Mouse (Mus musculus) layer of hippocampus, postnatal 14 days (tissue): ENCODE data around the gene Abca12. TPM values are rescaled to one million over a fixed set of nuclear protein-coding genes. Genes with fewer than 3 reads are reported as not detected.

Source experiments
- DNase-seq, 2 experiments: peaks; one replicate each; pipeline ENCODE4 v3.0.0; 2021 to 2022; ENCODE audit warnings: low spot score in 2 of 2, mixed read lengths in 1 of 2
- long read RNA-seq, 2 experiments: library from polyadenylated mRNA; stranded (forward); transcript quantifications; one replicate each; pipeline ENCODE4 v2.0.0; 2021
- total RNA-seq, 2 experiments: library from RNA; stranded (reverse); gene quantifications; 2 replicates each; pipeline ENCODE4 v1.2.3; 2021

Gene Abca12
- under 1 TPM; 0.14 to 0.21 TPM for total RNA-seq
- long read RNA-seq, experiment 1, result 0 reads
- long read RNA-seq, experiment 2, result 0 reads

DNA sequence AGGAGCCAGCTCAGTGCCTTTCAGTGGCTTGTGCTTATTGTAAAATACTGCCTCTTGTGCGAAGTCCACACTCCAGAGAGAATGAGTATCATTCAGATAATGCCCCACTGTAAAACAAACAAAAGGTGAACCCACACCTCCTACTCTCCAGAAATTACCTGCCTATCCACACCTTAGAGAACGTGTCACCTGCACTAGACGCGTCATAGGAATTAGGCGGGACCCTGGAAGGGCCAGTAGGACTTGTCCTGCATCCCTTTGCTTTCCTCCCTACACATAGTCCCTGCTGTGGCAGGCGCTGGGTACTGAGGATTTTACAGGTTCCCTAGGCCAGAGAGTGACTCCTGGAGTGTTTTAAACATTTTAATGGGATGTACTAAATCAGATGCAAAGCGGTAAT lies at the start of gene Abca12:
Gene Abca12, minus strand, starts transcription at position 101 of the 400 bp plus-strand sequence.
- no peak for DNase-seq

DNA sequence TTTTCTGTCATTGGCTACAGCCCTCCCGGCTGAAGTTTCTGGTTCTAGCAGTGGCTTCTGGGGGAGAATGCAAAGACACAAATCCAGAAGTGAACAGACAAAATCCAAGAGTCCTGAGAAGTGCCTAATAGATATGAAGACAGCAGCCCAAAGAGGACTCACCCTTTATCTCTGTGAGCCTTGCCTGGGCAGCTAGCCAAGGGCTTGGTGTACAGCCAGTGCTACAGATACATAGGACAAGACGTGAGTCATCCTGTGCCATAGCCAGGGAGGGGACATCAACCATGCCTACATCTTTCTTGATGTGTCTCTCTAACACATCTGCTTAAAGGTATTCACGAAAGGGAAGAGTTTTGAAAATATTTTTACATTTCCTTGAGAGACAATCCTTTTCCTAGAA lies 43.3 kb upstream of the Abca12 start:
- no peak for DNase-seq

DNA sequence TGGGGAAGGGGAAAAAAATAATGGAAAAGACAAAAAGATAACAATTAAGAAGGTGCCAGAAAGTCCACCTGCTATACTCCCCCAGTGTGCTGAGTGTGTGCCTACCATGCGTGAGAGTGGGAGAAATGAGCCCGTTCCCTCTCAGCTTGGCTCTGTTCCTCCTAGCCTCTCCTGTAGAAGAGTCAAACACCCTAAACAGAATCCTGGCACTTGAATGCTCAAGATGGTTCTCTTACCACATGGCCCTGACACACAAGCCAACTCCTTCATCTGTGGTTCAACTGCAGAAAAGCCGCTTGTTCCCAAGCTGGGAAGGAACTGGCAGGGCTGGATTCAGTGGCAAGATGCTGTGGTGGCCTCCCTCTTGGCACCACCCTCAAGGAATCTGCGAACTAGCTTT lies 32.7 kb upstream of the Abca12 start:
- DNase-seq, result peak; percentile 7 to 20

DNA sequence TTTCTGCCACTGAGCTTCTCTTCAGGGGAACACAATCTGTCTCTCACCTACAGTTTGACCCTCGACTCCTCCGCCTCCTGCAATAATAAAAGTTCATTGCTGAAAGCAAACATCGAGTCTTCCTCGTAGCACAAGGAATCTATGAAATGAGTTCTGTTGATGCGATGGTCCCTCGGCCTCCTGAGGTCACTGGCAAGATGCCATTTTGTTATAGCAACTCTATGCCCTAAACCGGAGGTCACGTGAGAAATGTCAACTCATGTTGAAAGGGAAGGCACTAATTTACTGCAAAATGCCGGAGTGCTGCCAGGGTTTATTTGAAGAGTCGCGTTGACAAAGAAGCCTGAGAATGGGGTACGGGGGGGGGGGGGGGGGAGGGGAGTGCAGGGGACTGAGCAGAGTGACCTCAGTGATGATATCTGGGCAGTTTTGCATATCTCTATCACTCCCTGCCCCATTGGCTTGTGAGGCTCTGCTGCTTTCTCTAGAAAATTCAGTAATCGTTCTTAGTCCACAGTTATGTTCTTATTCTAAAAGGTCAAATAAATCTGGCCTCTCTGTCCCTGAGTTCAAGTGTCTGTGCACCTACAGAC lies 7.1 kb upstream of the Abca12 start:
- DNase-seq, result no peak

DNA sequence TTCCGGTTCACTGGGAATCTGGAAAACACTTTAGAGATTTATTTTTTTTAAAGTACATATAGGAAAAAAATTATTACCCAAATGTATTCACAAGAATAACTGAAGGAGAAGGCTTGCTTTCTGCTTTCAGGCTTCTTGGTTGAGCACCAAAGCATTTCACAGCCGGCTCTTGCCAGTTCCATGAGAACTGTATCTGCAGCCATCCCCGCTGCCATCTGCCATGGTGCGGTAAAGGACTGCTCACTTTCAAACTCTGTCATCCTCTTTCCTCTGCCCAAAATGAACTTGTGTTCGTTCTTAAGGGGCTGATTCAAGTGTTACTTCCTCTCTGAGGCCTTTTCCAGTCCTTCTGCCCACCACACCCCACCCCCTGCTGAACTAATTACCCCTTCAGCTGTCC lies 3.8 kb upstream of the Abca12 start:
- DNase-seq, result peak; percentile 32 to 64

DNA sequence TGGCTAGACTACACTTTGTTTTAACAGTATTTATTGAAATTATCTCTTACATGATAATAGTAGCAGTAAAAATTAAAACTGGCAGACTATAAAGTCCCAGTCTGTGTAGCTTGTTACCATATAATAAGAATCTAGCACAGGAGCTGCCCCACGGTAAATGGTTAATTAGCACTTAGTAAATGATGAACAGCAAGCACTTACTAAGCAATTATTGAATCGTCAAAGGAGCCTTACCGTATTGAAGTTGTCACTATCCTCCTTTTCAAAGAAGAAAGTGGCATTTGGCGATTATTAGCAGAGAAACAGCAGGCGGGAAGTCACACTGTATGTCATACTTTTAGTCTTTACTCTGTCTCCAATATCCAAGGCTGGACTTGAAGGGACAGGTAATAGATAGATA lies 3.2 kb upstream of the Abca12 start:
- no peak for DNase-seq

DNA sequence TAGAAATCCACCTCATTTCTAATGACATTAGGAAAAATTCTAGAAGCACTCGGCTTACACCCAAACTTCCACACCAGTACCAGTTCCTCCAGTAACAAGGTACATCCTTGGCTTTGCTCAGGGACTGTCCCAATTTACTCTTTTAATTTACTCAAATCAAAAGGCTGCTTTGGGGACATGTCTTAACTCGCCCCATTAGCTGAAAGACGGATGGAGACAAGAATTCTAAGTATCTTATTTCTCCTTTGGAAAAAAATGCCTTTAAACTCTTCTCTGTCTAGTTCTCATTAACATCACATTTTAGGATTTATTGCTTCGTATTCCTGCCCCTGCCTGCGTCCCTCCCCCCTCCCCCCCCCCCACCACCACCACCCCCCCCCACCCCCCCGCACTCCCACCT lies 626 bp downstream of the Abca12 start:
- DNase-seq, result no peak

DNA sequence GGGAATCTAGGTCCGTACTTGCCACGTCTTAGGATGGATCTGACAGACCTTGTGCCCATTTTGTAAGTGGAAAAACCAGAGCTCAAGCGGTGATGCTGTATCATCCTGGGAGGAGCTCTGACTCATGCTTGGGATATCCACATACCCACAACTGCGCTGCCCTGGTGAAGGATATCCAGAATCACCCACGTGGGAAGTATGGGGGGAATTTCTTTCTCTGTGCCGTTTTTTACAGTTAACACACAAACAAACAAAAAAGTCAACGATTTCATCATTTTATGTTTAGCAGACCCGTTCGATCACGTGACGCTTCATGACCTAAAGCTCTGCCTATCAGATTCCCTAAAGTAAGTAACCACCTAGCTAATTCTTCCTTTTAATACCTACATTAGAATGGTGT lies 1.6 kb downstream of the Abca12 start:
- DNase-seq, result no peak

DNA sequence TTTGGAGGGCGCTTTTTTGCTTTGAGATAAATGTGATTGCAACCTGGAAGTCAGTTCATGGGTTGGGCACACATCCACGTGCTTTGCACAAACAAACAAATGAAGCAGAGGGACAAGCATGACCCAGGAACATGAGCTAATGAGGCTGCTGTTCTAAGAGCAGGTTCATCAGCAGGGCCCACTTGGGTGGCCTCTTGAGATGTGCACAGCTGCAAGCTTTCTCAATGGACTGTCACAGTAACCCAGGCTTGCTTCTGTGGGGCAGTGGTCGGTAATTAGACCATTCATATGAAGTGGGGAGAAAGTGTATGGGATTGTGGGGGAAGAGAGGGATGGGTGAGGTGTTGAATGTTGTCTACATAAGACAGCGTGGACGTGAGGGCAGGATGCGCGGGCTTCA lies 7.0 kb downstream of the Abca12 start:
- DNase-seq, result no peak

DNA sequence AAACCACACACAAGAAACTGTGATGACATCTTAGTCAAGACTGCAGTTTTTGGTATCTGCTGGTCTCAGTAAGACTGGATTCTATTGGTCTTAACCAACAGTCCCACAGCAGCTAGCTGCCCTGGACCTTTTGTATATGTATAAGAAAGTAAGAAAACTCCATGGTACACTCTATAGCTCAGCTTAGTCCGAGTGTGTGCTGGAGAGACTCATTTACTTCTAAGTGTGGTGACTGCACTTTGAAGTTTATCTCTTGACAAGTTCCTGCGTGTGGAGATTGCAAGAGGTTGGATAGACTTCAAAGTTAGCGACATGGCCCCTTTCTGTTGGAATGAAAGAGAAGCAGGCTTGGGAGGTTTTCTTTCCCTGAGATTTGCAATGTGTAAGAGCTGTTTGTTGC lies 17.1 kb downstream of the Abca12 start:
- DNase-seq, result no peak

DNA sequence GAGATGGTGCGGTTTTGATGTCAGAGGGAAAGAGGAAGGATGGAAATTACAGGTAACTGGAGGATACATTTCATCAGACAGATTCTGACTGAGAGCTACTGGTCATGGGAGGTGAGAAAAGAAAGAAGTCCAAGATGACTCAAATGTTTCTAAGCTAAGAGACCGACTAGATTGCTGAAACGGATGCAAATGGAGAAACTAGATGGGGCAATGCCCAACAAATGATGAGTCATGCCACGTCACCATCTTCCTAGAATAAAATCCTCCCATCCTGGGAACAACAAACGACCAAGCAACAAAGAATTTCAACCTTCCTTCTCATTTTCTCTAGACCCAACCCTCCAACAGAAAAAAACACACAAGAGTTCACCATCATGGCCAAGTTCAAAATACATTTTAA lies 18.6 kb downstream of the Abca12 start:
- DNase-seq, result no peak

DNA sequence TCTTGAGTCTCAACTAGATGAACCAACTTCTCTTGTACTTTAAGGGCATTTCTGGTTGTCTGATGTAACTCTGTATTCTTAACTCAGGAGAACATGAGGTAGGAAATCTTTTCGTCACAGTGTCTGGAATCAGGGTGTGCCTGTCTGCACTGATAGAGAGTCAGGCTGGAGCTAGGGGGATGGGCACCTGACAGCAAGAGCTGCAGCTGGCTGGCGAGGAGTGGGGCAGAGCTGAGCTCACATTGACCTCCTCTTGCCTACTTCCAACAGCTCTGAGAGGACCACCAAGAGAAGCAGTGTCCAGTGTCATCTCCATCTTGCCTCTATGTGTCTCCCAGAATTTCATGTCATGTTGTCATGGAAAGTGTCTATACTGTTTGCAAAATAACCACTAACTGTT lies 20.5 kb downstream of the Abca12 start:
- DNase-seq, result no peak

DNA sequence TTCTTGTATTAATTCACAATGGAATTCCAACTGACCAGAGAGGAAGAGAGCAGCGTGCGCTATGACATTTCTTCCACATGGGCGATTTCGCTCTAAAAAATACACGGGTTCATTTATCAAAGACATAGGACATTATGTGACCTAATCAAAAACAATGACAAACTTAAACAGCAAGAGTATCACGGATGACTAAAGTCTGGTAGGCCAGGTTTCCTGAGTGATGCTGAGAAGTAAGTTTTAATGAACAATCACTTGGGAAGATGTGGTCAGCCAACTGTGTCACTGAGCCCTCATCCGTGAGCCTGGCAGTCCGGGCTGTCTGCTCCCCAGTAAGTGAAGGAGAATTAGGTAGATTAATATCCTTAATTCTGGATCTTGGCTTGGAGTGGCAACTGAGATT lies 21.2 kb downstream of the Abca12 start:
- no peak for DNase-seq

DNA sequence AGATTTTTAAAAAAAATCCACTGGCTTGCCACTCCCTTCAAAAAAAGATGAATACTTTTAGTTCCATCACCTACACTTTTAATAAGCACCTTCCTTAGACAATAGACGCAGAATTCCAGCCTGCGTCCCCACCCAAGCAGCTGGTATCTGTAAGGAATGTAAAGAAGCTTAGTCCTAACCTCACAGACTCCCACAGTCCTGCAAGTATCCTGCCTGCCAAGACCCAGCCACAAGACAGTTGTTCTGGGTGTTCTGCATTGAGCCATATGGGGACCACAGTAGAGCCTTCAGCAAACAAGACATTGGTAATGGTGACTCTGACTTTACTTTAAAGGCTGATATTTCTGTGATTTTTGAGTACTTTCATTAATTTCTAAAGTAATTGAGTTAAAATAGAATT lies 22.2 kb downstream of the Abca12 start:
- DNase-seq, result no peak

DNA sequence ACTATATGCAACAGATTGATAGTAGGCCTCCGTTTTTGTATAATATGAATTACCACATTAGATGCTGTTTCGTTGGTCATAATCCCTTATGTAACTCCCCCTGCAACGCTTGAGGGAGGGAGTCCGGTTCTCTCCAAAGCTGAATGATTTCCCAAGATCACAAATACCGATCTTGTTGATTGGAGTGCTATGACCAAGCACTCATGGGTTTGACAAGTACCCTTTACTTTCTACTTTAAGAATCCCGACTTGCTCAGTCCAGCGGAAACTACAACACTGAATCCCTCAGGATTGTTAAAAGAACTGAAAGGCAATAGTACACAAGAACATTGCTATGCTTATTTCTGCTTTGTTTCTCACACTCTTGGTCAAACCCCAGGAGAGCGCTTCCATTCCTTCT lies 28.1 kb downstream of the Abca12 start:
- DNase-seq, result no peak

DNA sequence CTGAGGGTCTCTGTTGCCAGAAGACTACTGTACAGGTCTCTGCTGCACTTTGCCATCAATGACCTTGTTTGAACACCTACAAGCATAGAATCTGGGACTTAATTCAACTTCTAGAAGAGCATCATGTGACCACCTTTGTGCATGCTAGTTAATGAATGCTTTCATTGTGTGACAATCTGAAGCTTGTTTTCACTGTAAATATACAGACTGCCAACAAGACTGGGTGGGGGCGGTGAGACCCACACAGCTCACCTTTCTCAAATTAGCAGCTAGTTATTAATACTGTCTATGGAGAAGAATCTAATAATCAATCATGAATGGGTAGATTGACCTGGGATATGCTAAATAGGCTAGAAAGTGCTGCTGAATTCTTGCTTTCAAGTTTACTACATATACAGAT lies 30.6 kb downstream of the Abca12 start:
- no peak for DNase-seq

DNA sequence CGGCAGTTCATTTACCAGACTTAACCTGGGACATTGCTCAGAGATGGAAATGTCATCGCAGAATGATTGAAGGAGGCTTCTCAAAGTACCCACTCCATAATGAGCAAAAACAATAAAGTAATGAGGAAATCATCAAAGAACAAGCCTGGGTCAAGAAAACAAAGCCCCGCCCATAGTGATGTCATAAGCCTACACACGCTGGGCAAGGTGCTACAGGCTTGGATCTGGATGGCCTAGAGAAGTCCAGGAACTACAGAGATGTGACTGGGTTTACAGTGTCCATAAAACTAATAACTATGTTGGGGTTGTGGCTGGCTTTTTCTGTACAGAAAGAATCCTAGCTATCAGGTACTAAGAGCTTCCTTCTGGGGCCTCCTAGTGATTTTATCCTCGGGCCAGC lies 41.6 kb downstream of the Abca12 start:
- DNase-seq, result no peak

DNA sequence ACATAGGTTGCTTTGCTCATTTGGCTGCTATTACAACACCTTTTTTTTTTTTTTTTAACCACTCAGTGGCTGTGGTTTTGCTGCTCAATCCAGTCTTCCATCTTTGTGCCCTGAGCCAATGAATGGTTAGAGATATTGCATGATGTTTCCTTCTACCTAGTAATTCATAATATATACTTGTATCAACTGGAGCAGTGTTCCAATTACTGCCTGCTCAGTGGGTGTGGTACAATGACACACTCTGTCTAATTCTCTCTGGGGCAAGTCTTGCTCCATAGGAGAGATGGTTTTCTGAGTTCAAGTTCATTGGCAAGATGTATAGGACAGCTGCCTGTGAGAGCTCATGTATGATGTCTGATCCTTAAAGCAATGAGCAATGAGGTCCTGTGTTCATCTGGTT lies 44.4 kb downstream of the Abca12 start:
- DNase-seq, result no peak

DNA sequence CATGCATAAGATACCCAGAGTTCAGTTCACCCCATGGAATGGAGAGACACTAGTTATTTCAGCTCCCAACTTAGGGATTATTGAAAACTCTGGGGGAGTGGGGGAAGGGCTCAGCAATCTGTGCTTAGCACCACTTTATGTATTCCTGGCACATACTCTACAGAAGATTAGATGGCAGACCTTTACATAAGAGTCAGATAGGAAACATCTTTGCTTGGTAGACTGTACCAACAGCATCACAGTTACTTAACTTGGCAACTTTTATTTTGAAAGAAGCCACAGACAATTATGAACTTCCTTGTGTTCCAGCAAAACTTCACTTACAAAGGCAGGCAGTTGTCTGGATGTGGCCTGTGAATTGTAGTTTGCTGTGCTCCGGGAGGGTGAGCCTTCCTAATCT lies 46.9 kb downstream of the Abca12 start:
- no peak for DNase-seq

DNA sequence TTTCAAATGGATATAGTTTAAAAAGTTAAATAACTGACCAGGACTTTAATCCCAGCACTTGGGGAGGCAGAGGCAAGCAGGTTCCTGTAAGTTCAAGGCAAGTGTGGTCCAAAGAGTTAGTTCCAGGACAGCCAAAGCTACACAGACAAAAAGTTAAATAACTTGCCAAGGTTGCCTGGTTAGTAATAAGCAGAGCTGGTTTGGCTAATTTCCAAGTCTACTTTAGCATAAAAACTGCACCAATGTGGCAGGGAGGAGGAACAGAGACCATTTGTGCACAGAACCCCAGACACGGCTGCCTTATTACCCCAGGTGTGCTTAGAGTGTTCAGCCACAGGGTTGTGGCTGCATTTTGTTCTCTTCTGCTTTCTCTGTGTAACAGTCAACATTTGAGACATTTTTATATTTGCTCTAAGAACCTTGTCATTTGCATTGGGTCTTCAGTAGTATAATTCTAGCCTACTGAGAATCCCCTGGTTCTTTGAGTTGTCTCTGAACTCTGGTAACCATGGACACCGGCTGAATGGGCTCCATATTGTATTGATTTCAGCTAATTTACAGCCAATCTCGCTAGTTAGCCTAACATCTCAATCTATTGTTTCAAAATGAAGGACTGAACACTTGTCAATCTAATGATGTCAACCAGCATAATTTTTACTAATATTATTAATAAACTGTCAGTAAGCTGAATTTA lies 71.7 kb downstream of the Abca12 start:
- no peak for DNase-seq

DNA sequence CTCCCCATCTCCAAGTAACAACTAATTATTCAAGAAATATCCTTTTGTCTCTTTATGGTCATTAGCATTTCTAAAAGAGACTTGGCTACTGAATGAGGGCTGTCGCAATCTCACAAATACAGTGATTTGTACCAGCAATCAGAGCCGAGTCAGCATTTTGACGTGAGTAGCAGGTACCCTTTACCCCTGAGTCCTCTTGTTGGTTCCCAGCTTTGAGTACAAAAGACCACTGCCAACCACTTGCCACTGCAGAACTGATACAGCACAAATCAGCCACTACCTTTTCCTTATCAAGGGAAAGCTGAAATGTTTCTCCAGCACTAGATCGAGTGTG lies 72.5 kb downstream of the Abca12 start:
- no peak for DNase-seq

DNA sequence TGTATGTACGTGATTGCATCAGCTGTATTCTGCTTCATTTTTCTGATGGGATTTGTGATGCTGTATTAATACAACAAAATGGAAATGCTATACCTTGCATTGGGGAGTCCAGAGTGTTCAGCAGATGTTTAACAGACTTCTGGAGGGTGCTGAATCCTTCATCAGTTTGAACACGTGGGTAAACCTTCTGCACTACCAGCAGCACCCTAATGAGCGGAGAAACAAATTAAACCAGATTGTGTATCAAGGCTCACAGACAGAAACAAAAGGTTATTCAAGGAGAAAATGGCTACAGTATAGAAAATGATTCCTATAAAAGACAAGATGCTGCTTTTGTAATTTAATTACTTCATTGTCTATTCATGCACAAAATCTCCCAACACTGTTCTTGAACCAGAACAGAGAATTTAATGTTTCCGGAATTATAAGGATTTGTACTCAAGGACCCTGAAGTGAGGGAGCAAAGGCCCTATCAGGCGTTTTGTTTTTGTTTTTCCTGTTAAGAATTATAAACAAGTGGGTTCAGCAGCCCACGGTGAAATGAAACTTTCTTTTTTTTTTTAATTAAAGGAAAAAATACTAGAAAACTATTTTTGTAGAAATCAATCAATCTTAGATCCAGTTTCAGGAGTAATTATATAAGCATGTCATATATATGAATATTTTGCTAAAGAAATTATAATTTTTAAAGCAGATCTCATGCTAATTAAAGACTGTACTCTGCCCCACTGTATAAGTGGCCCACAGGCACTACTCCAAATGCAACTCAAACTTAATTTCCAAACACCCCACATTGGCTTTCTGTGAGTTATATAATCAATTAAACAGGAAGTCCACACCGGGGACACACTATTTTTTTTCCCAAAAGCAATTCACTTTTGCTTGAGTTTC lies 73.1 kb downstream of the Abca12 start:
- DNase-seq, result no peak
